Mouse (Mus musculus) lung, embryonic 15.5 days (tissue): ENCODE measurements around the gene Acot6. TPM values are rescaled to one million over a fixed set of nuclear protein-coding genes. Genes with fewer than 3 reads are reported as not detected.

Experiments used
- ATAC-seq: fragments of 200-750 bp; cut with Nextera tagmentation; 2 replicates; pipeline ENCODE4 v1.8.0; 2017; ENCODE audit warnings: moderate number of reproducible peaks, borderline replicate concordance; ENCODE audit not compliant: low FRiP score, low TSS enrichment; ENCODE audit errors: extremely low read depth
- H3K27ac ChIP-seq: fragments of 300-500 bp; sonication (generic); 2 replicates; pipeline ENCODE4 v1.5.1; 2015; ENCODE audit warnings: moderate library complexity, mild to moderate bottlenecking, inconsistent platforms
- H3K27me3 ChIP-seq: fragments of 300-500 bp; sonication (generic); 2 replicates; pipeline ENCODE4 v1.6.1; 2015; ENCODE audit warnings: inconsistent platforms
- H3K36me3 ChIP-seq: fragments of 300-500 bp; sonication (generic); 2 replicates; pipeline ENCODE4 v1.6.1; 2015; ENCODE audit warnings: inconsistent platforms
- H3K4me1 ChIP-seq: fragments of 300-500 bp; sonication (generic); 2 replicates; pipeline ENCODE4 v1.6.1; 2015; ENCODE audit warnings: inconsistent platforms
- H3K4me2 ChIP-seq: fragments of 300-500 bp; sonication (generic); 2 replicates; pipeline ENCODE4 v1.6.1; 2015; ENCODE audit warnings: inconsistent platforms, mild to moderate bottlenecking, moderate library complexity
- H3K4me3 ChIP-seq: fragments of 300-500 bp; sonication (generic); 2 replicates; pipeline ENCODE4 v1.5.1; 2015; ENCODE audit warnings: mild to moderate bottlenecking, inconsistent platforms
- H3K9ac ChIP-seq: fragments of 300-500 bp; sonication (generic); 2 replicates; pipeline ENCODE4 v1.6.1; 2015; ENCODE audit warnings: inconsistent platforms
- H3K9me3 ChIP-seq: fragments of 300-500 bp; sonication (generic); 2 replicates; pipeline ENCODE4 v1.6.1; 2016; ENCODE audit warnings: inconsistent platforms
- WGBS: fragments of 180-500 bp; shearing (Covaris S2); methylation state at CpG from one replicate; pipeline ENCODE4 v1.1.7; 2015; 5-methylcytosine and 5-hydroxymethylcytosine counted together
- polyA plus RNA-seq: library from polyadenylated mRNA; unstranded; fragments of >200 nt; fragmentation: Nextera tagmentation; extraction: Ambion mirVana; gene quantifications from 2 replicates; pipeline ENCODE4 v1.2.1, GENCODE M21; 2015

The Acot6 gene
- polyA plus RNA-seq, 1 experiment from 2014 or later = 1.6 TPM

GRCm38 (mm10) chr12:84107692-84108091 lies 7.2 kb downstream of the Acot6 start:
- Histone ChIP-seq H3K27me3 (no peaks in the 10 kb centered on the region), H3K27ac (no peak overlapping the region), H3K4me3 (no peak overlapping the region), H3K4me1 (no peaks in the 10 kb centered on the region), H3K9ac (no peak overlapping the region), H3K4me2 (no peak overlapping the region), H3K9me3 (no peaks in the 10 kb centered on the region), H3K36me3 (no peaks in the 10 kb centered on the region)
- no peak for ATAC-seq
- 51% methylated on average over 1 of the region's 1 CpGs for WGBS

DNA sequence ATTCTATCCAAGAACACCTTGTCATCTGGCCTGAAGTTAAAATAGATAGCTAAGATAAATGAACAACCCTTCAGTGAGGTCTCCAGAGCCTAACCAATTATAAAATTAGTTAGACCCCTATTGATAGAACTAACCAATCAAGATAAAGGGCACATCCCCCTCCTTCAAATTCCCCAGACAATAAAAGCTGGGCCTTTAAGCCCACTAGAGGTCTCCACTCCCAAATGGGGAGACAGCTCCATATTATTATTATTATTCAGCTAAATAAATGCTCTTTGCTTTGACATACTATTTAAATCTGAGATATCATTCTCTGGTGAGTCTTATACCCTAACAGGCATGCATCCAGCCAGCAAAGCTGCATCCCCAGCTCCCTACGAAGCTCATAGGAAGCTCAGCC lies 9.5 kb downstream of the Acot6 start:
- ATAC-seq = no peak
- no peak overlapping the region for H3K4me3 ChIP-seq
- no peak overlapping the region for H3K4me2 ChIP-seq
- H3K36me3 ChIP-seq = no peaks in the 10 kb centered on the region
- H3K4me1 ChIP-seq = peaks cover 3% of the 10 kb centered on the region
- H3K27me3 ChIP-seq = no peaks in the 10 kb centered on the region
- no peak overlapping the region for H3K9ac ChIP-seq
- H3K27ac ChIP-seq = no peak overlapping the region
- no peaks in the 10 kb centered on the region for H3K9me3 ChIP-seq
- 71% methylated on average over 1 of the region's 1 CpGs for WGBS

- H3K36me3 ChIP-seq = no peaks in the 10 kb centered on the region
- ATAC-seq = no peak
- H3K9ac ChIP-seq = no peak overlapping the region
- 92% methylated on average over 4 of the region's 4 CpGs for WGBS
- H3K4me2 ChIP-seq = no peak overlapping the region
- no peaks in the 10 kb centered on the region for H3K27me3 ChIP-seq
- no peak overlapping the region for H3K4me3 ChIP-seq
- peaks cover 9% of the 10 kb centered on the region for H3K4me1 ChIP-seq
- H3K9me3 ChIP-seq = no peaks in the 10 kb centered on the region
- H3K27ac ChIP-seq = no peak overlapping the region
Observed at GRCm38 (mm10) chr12:84110814-84111213, 10.4 kb downstream of the Acot6 start.

DNA sequence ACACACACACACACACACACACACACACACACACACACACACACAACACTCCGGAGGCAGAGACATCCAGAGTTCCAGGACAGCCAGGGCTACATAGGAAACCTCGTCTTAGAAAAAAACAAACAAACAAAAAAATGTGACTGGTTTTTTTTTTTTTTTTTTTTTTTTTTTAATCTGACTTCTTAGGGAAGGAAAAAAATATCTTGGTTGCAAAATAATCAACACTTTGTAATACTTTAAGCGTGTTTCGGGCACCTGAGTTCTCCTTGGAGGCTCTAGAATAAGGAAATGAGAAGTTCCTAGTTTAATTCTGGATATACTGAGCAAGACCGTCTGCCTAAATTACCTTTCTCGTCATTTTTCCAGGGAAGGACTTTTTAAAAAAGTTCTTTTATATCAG lies 13.2 kb downstream of the Acot6 start:
- Histone ChIP-seq H3K9me3 (no peaks in the 10 kb centered on the region), H3K36me3 (no peaks in the 10 kb centered on the region), H3K4me1 (peaks cover 9% of the 10 kb centered on the region), H3K27ac (no peak overlapping the region), H3K4me3 (peak overlapping the region; percentile 94), H3K9ac (0 out of 2 replicates have a peak overlapping the region, but pooled peaks have one; percentile 19), H3K27me3 (no peaks in the 10 kb centered on the region), H3K4me2 (peak overlapping the region; percentile 75)
- no peak for ATAC-seq
- 38% methylated on average over 6 of the region's 6 CpGs for whole genome bisulfite sequencing

DNA sequence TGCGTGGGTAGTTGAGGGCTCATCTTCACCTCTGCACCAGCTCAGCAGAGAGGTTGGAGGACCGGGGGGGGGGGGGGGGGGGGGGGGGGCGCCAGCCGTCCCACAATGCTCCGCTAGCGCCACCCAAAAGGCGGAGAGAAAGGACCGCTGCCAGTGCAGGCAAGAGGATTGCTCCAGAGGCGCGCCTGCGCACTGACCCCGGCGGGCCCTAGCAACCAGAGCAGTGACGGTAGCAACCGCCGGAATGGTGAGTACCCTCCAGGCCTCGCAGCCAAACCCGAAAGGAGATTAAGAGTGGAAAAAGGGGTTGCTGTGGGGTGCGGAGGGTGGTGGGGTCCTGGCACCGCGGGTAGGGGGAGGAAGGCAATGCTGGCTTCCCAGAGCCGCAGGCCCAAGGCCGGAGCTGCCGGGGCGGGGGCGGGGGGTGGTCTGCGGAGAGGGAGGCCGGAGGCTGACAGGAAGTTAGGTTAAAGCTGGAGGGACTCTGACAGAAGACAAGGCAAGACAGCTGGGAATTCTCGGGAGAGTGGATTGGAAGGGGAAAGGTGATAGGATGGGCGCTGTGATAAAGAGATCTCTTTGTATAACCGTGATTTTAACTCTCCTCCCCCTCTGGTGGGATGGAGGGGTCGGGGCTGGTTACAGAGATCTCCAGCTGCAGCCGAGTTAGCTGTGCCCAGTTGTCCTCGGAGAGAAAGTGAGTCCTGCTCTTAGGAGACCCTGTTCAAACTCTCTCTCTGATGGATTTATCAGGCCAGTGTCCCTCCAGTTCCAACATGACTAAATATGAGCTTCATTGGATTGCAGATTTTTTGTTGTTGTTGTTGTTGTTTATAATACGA lies 13.9 kb downstream of the Acot6 start, which contains the start of gene Dnal1:
Dnal1 (plus strand) TSS at position 214 of the 842 bp plus-strand sequence.
- H3K27me3 ChIP-seq = no peaks in the 10 kb centered on the region
- H3K9me3 ChIP-seq = no peaks in the 10 kb centered on the region
- WGBS = 3% methylated on average over 29 of the region's 35 CpGs
- peak within 1 kb of the TSS; percentile 72 for H3K9ac ChIP-seq
- H3K27ac ChIP-seq = 0 out of 2 replicates have a peak within 1 kb of the TSS, but pooled peaks have one; percentile 47
- H3K36me3 ChIP-seq = no peaks in the 10 kb centered on the region
- H3K4me2 ChIP-seq = peak within 1 kb of the TSS; percentile 75
- peaks cover 9% of the 10 kb centered on the region for H3K4me1 ChIP-seq
- H3K4me3 ChIP-seq = peak within 1 kb of the TSS; percentile 94
- ATAC-seq = peak; percentile 96

DNA sequence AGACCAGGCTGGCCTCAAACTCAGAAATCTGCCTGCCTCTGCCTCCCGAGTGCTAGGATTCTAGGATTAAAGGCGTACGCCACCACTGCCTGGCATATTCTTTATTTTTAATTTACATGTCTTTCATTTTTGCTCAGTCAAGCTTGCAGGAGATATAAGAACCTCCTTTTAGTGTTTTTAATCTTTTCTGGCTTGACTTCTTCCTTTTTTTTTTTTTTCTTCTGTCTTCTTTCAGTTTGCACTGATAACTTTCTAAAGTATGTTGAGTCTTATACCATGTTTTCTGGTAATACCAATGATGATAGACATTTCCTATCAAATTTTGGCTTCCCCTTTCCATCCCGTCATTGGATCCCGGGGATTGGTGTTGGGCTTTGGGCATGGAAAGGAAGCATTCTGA lies 19.1 kb downstream of the Acot6 start:
- no peak overlapping the region for H3K4me3 ChIP-seq
- H3K27me3 ChIP-seq = no peaks in the 10 kb centered on the region
- H3K36me3 ChIP-seq = no peaks in the 10 kb centered on the region
- H3K9ac ChIP-seq = no peak overlapping the region
- 95% methylated on average over 5 of the region's 5 CpGs for WGBS
- H3K4me1 ChIP-seq = peaks cover 9% of the 10 kb centered on the region
- no peak overlapping the region for H3K27ac ChIP-seq
- no peak for ATAC-seq
- no peaks in the 10 kb centered on the region for H3K9me3 ChIP-seq
- no peak overlapping the region for H3K4me2 ChIP-seq

GRCm38 (mm10) chr12:84125892-84126291 lies 25.4 kb downstream of the Acot6 start:
- Histone ChIP-seq H3K4me1 (peaks cover 4% of the 10 kb centered on the region), H3K27me3 (no peaks in the 10 kb centered on the region), H3K4me3 (no peak overlapping the region), H3K27ac (peak overlapping the region; percentile 83), H3K36me3 (peaks cover 4% of the 10 kb centered on the region; the same call in 1 of the 2 replicates), H3K9me3 (no peaks in the 10 kb centered on the region), H3K9ac (no peak overlapping the region), H3K4me2 (peak overlapping the region; percentile 38)
- WGBS = 54% methylated on average over 12 of the region's 12 CpGs
- no peak for ATAC-seq

DNA sequence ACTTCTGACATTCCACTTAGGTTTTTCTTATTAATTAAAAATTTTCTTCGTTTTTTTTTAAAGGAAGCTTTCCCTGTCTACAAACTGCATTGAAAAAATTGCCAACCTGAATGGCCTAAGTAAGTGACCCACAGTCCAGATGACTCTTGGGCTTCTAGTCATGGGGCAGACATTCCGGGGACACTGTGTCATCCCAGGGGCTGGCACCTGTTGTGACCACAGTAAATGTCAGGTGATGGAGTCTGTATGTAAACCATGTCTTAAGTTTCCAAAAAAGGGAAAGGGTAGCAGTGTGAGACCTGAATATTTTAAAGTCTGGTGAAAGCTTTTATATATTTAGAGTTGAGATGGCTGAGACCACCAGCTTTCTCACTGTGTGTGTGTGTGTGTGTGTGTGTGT lies 26.4 kb downstream of the Acot6 start:
- H3K9ac ChIP-seq = no peak overlapping the region
- no peak for ATAC-seq
- H3K27ac ChIP-seq = no peak overlapping the region

DNA sequence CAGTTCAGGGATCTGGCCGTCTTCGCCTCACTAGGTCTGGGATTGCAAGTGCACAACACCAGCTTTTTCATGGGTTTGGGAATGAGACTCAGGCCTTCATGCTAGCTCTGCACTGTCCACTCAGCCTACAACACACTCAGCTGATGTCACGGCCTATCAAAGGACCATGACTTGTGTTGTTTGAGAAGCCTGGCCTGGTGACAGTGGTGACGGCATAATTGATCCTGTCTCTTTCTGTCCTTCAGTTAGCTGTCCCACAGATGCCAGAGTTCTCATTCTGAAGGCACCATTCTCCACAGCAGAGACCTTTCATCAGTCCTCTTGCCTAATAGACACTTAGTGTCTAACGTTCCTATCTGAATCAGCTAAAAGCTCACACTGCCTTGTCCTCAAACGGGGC lies 28.1 kb downstream of the Acot6 start:
- Histone ChIP-seq H3K4me2 (no peak overlapping the region), H3K9me3 (no peaks in the 10 kb centered on the region), H3K27ac (no peak overlapping the region), H3K36me3 (peaks cover 10% of the 10 kb centered on the region; the same call in 1 of the 2 replicates), H3K4me1 (peaks cover 4% of the 10 kb centered on the region), H3K4me3 (no peak overlapping the region), H3K27me3 (no peaks in the 10 kb centered on the region), H3K9ac (no peak overlapping the region)
- 86% methylated on average over 6 of the region's 6 CpGs for WGBS
- ATAC-seq = no peak

More for the DNA sequence above, 26.4 kb downstream of the Acot6 start:
- Histone ChIP-seq H3K27me3 (no peaks in the 10 kb centered on the region), H3K4me1 (peaks cover 4% of the 10 kb centered on the region), H3K4me3 (no peak overlapping the region), H3K4me2 (no peak overlapping the region), H3K36me3 (peaks cover 6% of the 10 kb centered on the region; the same call in 1 of the 2 replicates), H3K9me3 (no peaks in the 10 kb centered on the region)
- WGBS = 78% methylated on average over 2 of the region's 2 CpGs

DNA sequence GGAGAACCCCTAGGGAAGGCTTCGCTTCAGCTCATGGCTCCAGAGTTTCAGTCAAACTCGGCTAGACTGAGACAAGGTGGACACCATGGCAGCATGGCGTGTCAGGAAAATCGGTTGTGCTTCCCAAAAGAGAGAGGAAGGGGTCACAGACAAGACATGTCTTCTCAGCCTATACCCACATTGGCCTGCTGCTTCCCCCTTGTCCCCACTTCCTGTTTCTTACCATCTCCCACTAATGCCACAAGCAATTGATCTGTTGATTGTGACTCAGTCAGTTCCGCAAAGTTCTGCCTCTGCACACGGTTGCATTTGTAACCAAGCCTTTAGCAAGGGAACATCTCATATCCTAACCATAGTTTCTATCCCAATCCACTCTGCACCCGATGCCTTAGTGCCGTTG lies 29.5 kb downstream of the Acot6 start:
- Histone ChIP-seq H3K4me2 (no peak overlapping the region), H3K27me3 (no peaks in the 10 kb centered on the region), H3K9ac (no peak overlapping the region), H3K36me3 (peaks cover 10% of the 10 kb centered on the region; the same call in 1 of the 2 replicates), H3K9me3 (no peaks in the 10 kb centered on the region), H3K27ac (no peak overlapping the region), H3K4me1 (peaks cover 2% of the 10 kb centered on the region), H3K4me3 (no peak overlapping the region)
- 86% methylated on average over 8 of the region's 8 CpGs for WGBS
- no peak for ATAC-seq

DNA sequence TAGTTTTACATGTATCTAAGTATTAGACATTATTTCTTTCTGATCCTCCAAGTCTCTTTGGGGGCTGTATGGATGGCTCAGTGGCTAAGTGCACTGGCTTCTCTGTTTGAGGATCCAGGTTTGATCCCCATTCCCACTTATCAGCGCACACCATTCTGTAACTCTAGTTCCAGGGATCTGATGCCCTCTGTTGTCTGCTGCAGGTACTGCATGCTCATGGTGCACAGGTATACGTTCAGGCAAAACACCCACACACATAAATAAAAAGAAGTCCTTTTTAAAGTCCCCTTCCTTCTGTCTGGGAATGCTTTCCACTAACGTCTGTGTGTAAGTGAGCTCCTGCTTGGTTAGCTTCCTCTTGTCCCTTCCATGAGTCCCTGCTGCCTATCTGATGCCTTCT lies 31.8 kb downstream of the Acot6 start:
- H3K4me2 ChIP-seq = no peak overlapping the region
- no peak overlapping the region for H3K9ac ChIP-seq
- 56% methylated on average over 3 of the region's 3 CpGs for WGBS
- no peaks in the 10 kb centered on the region for H3K27me3 ChIP-seq
- no peaks in the 10 kb centered on the region for H3K4me1 ChIP-seq
- H3K4me3 ChIP-seq = no peak overlapping the region
- H3K36me3 ChIP-seq = peaks cover 10% of the 10 kb centered on the region; the same call in 1 of the 2 replicates
- no peaks in the 10 kb centered on the region for H3K9me3 ChIP-seq
- no peak for ATAC-seq
- no peak overlapping the region for H3K27ac ChIP-seq

DNA sequence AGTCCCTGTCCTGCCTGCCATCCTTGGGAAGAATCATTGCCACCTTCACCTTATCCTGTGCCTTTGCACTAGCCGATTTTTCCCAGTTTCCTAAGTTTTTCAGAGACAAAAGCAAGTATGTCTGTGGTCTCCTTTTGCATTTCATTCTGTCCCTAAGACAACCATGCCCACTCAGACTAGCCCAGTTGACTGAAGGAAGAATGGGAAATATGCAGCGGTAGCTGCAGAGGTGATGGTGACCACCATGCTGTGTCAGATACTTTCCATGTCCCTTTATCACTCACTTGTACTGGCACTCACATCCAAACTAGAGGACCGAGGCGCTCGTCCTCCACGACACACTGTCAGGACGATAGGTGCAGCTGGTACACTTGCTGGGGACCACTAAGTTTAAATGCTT lies 36.7 kb downstream of the Acot6 start:
- no peaks in the 10 kb centered on the region for H3K27me3 ChIP-seq
- H3K4me1 ChIP-seq = no peaks in the 10 kb centered on the region
- no peak for ATAC-seq
- no peak overlapping the region for H3K4me3 ChIP-seq
- H3K9me3 ChIP-seq = no peaks in the 10 kb centered on the region
- H3K4me2 ChIP-seq = no peak overlapping the region
- WGBS = 88% methylated on average over 7 of the region's 7 CpGs
- no peak overlapping the region for H3K9ac ChIP-seq
- peaks cover 14% of the 10 kb centered on the region for H3K36me3 ChIP-seq
- no peak overlapping the region for H3K27ac ChIP-seq
